18 mouse cellular contexts compared by ENCODE assay signal in the genomic region with DNA sequence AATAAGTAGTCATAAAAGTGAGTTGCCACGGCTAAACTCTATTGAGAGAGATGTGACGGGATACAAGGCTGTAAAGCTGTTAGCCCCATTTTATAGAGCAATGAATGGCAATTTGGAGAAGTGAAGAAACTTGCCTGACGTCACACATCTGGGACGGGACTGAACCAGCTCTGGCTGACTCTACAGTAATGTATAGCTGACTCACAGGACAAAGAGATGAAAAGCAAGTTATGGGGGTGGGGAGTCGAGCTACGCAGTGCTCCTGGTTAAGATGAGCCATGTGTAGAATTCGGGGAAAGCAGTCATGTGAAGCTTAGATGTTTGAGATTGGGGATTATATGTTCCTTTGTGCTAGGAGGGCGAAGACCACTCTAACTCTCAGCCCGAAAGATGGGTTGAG.
A peak's percentile ranks its signal among the peaks of the same experiment; 100 is the strongest.
DNase-seq lines count a peak whose midpoint lies in the region; ATAC-seq and TF ChIP-seq lines count a peak whose summit lies in the region.
"Had no signal": no experiment of that assay in that cellular context is flagged by ENCODE, and none has a peak within 500 bp of the region (broad histone marks: within the 10 kb centered on the region; RNA-seq: fewer than 3 reads in every experiment).

No protein-coding gene starts in this region.

- H3K9me3 ChIP-seq in forebrain, embryonic 10.5 days, result no peaks in the 10 kb centered on the region
- no peaks in the 10 kb centered on the region for H3K9me3 ChIP-seq in forebrain, embryonic 15.5 days
- no peaks in the 10 kb centered on the region for H3K9me3 ChIP-seq in kidney, postnatal 0 days (replicated peaks; ENCODE audit: low read length)
- no peaks in the 10 kb centered on the region for H3K9me3 ChIP-seq in embryonic facial prominence, embryonic 15.5 days (replicated peaks)
- no peaks in the 10 kb centered on the region for H3K9me3 ChIP-seq in limb, embryonic 15.5 days
- H3K9me3 ChIP-seq: G1E; liver, embryonic 15.5 days; midbrain, embryonic 10.5 days; neural tube, embryonic 12.5 days had no signal

- H3K4me2 ChIP-seq in forebrain, embryonic 15.5 days (replicated peaks), result no peak overlapping the region
- H3K4me2 ChIP-seq in kidney, postnatal 0 days (ENCODE audit: low read length), result no peak overlapping the region
- no peak overlapping the region for H3K4me2 ChIP-seq in embryonic facial prominence, embryonic 15.5 days (replicated peaks)
- H3K4me2 ChIP-seq in limb, embryonic 15.5 days, result no peak overlapping the region
- H3K4me2 ChIP-seq: liver, embryonic 15.5 days; neural tube, embryonic 12.5 days had no signal

- no peak for TF ChIP-seq POLR2A in thymus, adult 2 months (IDR thresholded peaks at IDR 0.05; ENCODE audit: control insufficient read depth, extremely low read depth, insufficient read depth, low read length, poor library complexity)

- H3K27me3 ChIP-seq in forebrain, embryonic 10.5 days (ENCODE audit: poor library complexity, severe bottlenecking), result peaks cover 5% of the 10 kb centered on the region
- no peaks in the 10 kb centered on the region for H3K27me3 ChIP-seq in forebrain, embryonic 15.5 days
- no peaks in the 10 kb centered on the region for H3K27me3 ChIP-seq in kidney, postnatal 0 days (ENCODE audit: insufficient read depth, low read length)
- H3K27me3 ChIP-seq in embryonic facial prominence, embryonic 15.5 days, result no peaks in the 10 kb centered on the region
- H3K27me3 ChIP-seq in limb, embryonic 15.5 days, result no peaks in the 10 kb centered on the region
- H3K27me3 ChIP-seq in thymus, adult 2 months (ENCODE audit: control insufficient read depth, insufficient read depth, low read length), result no peaks in the 10 kb centered on the region
- H3K27me3 ChIP-seq: liver, embryonic 15.5 days; neural tube, embryonic 12.5 days had no signal

- no peaks in the 10 kb centered on the region for H3K36me3 ChIP-seq in forebrain, embryonic 10.5 days (replicated peaks)
- no peaks in the 10 kb centered on the region for H3K36me3 ChIP-seq in forebrain, embryonic 15.5 days
- no peaks in the 10 kb centered on the region for H3K36me3 ChIP-seq in kidney, postnatal 0 days (ENCODE audit: insufficient read depth, low read length)
- no peaks in the 10 kb centered on the region for H3K36me3 ChIP-seq in embryonic facial prominence, embryonic 15.5 days
- H3K36me3 ChIP-seq in limb, embryonic 15.5 days, result no peaks in the 10 kb centered on the region
- no peaks in the 10 kb centered on the region for H3K36me3 ChIP-seq in thymus, adult 2 months (ENCODE audit: control insufficient read depth, insufficient read depth, low read length)
- H3K36me3 ChIP-seq: G1E; liver, embryonic 15.5 days; midbrain, embryonic 10.5 days; neural tube, embryonic 12.5 days had no signal

- H3K4me1 ChIP-seq in forebrain, embryonic 10.5 days, result peaks cover 35% of the 10 kb centered on the region
- H3K4me1 ChIP-seq in forebrain, embryonic 15.5 days, result peaks cover 21% of the 10 kb centered on the region
- H3K4me1 ChIP-seq in kidney, postnatal 0 days (replicated peaks; ENCODE audit: insufficient read depth, low read length), result peaks cover 28% of the 10 kb centered on the region; the same call in 1 of the 2 replicates
- peaks cover 46% of the 10 kb centered on the region for H3K4me1 ChIP-seq in embryonic facial prominence, embryonic 15.5 days
- H3K4me1 ChIP-seq in limb, embryonic 15.5 days, result peaks cover 52% of the 10 kb centered on the region
- no peaks in the 10 kb centered on the region for H3K4me1 ChIP-seq in thymus, adult 2 months (replicated peaks; ENCODE audit: control insufficient read depth, insufficient read depth, low read length)
- H3K4me1 ChIP-seq: liver, embryonic 15.5 days had no signal

- H3K9ac ChIP-seq in forebrain, embryonic 15.5 days (replicated peaks), result no peak overlapping the region
- no peak overlapping the region for H3K9ac ChIP-seq in kidney, postnatal 0 days (ENCODE audit: low read depth, low read length)
- no peak overlapping the region for H3K9ac ChIP-seq in embryonic facial prominence, embryonic 15.5 days
- no peak overlapping the region for H3K9ac ChIP-seq in limb, embryonic 15.5 days
- H3K9ac ChIP-seq: liver, embryonic 15.5 days; neural tube, embryonic 12.5 days had no signal

- DNase-seq in forebrain, embryonic 10.5 days (ENCODE audit: extremely low spot score, low spot score), result no peak
- no peak for DNase-seq in kidney, postnatal 0 days (ENCODE audit: low spot score)
- no peak for DNase-seq in kidney, postnatal 36 days
- DNase-seq in layer of hippocampus, adult 18-20 months (ENCODE audit: low spot score in 2 of 2), result no peak
- no peak for DNase-seq in thymus, adult 2 months
- DNase-seq: gastrocnemius, adult 2 months; heart, postnatal 10 days; kidney, adult 2 months; retina, postnatal 1 day; spleen, adult 18-20 months; thymus, postnatal 14 days had no signal

- peak overlapping the region; percentile 80; the same call in 1 of the 2 replicates for H3K27ac ChIP-seq in forebrain, embryonic 10.5 days
- no peak overlapping the region for H3K27ac ChIP-seq in forebrain, embryonic 15.5 days (replicated peaks)
- peak overlapping the region; percentile 86; the same call in 1 of the 2 replicates for H3K27ac ChIP-seq in kidney, postnatal 0 days
- H3K27ac ChIP-seq in embryonic facial prominence, embryonic 15.5 days (replicated peaks), result peak overlapping the region; percentile 93
- H3K27ac ChIP-seq in limb, embryonic 15.5 days, result peak overlapping the region; percentile 94
- no peak overlapping the region for H3K27ac ChIP-seq in thymus, adult 2 months (ENCODE audit: control insufficient read depth, insufficient read depth, low read length)
- H3K27ac ChIP-seq: liver, embryonic 15.5 days; midbrain, embryonic 10.5 days; neural tube, embryonic 12.5 days had no signal

- 93% methylated on average over 9 of the region's 9 CpGs for WGBS in forebrain, embryonic 10.5 days
- WGBS in forebrain, embryonic 15.5 days, result 83% methylated on average over 9 of the region's 9 CpGs
- WGBS in kidney, postnatal 0 days, result 35% methylated on average over 9 of the region's 9 CpGs
- 54% methylated on average over 9 of the region's 9 CpGs for WGBS in embryonic facial prominence, embryonic 15.5 days
- 33% methylated on average over 9 of the region's 9 CpGs for WGBS in limb, embryonic 15.5 days
- 85% methylated on average over 9 of the region's 9 CpGs for WGBS in thymus, adult 2 months

- no peak for TF ChIP-seq CTCF in kidney, postnatal 0 days (IDR thresholded peaks at IDR 0.05; ENCODE audit: low read depth)
- TF ChIP-seq CTCF in thymus, adult 2 months (IDR thresholded peaks at IDR 0.05; ENCODE audit: borderline replicate concordance, control insufficient read depth, extremely low read depth, insufficient read depth, low read length, poor library complexity), result no peak

- no peak overlapping the region for H3K4me3 ChIP-seq in forebrain, embryonic 10.5 days
- no peak overlapping the region for H3K4me3 ChIP-seq in forebrain, embryonic 15.5 days
- no peak overlapping the region for H3K4me3 ChIP-seq in kidney, postnatal 0 days (replicated peaks; ENCODE audit: low read depth, low read length)
- no peak overlapping the region for H3K4me3 ChIP-seq in embryonic facial prominence, embryonic 15.5 days (replicated peaks)
- no peak overlapping the region for H3K4me3 ChIP-seq in limb, embryonic 15.5 days
- no peak overlapping the region for H3K4me3 ChIP-seq in thymus, adult 2 months (ENCODE audit: control insufficient read depth, insufficient read depth, low read length)
- H3K4me3 ChIP-seq: gastrocnemius, adult 2 months; liver, embryonic 15.5 days; midbrain, embryonic 10.5 days; neural tube, embryonic 12.5 days had no signal

- ATAC-seq in forebrain, embryonic 15.5 days (replicated peaks), result no peak
- ATAC-seq in kidney, postnatal 0 days (replicated peaks; ENCODE audit: low FRiP score, low read depth), result no peak
- ATAC-seq in embryonic facial prominence, embryonic 15.5 days (ENCODE audit: insufficient number of reproducible peaks, low FRiP score, low TSS enrichment, low read depth), result no peak
- 0 out of 2 replicates have a peak, but pooled peaks have one; percentile 23 for ATAC-seq in limb, embryonic 15.5 days (ENCODE audit: insufficient number of reproducible peaks, low FRiP score, low TSS enrichment, low read depth)

Comparison
In these comparisons a context has a peak if more than half of its experiments do, and no peak if none do; other contexts are left out.
1. H3K27ac ChIP-seq: peak in forebrain, embryonic 10.5 days (single experiment), kidney, postnatal 0 days (single experiment), embryonic facial prominence, embryonic 15.5 days (single experiment) and limb, embryonic 15.5 days (single experiment); none in forebrain, embryonic 15.5 days (single experiment) and thymus, adult 2 months (single experiment).